Mouse (Mus musculus): ENCODE measurements around the gene Mdh2. TPM values are rescaled to one million over a fixed set of nuclear protein-coding genes. Genes with fewer than 3 reads are reported as not detected.

The Mdh2 gene
- polyA plus RNA-seq, 1 experiment from 2014 or later, result 1,249 TPM

DNA sequence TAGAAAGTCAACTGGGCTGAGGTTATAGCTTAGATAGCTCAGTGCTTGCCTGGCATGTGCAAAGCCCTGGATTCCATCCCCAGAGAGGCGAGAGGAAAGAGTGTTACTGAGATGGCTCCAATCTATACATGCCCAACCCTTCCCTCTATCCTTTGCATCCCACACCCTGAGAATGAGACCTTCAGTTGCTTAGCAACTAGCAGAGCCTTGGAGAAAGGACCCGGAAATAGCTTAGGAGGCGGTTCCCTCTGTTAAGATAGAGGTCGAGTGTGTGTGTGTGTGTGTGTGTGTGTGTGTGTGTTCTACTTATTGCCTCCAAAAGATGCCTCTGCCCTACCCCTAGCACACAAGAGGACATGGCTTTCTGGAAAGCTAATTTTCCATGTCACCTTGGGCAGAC, 54.4 kb downstream of the Mdh2 start:
- ChIA-PET CTCF (no interaction called here), POLR2A (no interaction called here)
- no peak for DNase-seq (ENCODE audit: low read depth, low spot score)

DNA sequence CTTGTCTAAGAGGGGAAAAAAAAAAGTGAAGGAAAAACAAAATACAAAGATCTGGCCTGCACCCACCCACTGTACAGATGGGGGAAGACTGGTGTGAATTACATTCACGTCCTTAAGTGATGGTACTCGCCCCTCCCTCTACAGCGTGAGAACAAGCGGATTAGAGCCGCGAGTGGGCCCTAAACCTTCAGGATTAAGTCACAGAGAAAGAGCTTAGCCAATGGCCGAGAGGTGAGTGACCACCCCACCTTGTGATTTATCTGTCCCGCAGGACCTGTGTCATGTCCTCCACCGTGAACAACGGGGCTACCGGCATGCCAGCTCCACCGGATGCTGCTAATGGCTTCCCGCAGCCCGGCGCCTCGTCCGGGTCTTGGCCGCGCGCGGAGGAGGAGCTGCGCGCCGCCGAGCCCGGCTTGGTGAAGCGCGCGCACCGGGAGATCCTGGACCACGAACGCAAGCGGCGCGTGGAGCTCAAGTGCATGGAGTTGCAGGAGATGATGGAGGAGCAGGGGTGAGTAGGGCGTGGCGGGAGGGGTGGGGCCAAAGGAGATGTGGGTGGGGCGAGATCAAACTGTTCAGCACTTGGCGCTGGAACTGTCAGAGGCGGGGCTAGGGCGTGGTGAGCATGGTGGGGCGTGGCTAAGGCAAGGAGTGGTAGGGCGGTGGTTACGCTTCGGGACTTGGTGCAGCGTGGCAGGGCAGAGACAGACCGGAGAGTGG, 56.6 kb downstream of the Mdh2 start:
- TF ChIP-seq CTCF (IDR thresholded peaks at IDR 0.05), result no peak
- ATAC-seq, result peak; percentile 38
- DNase-seq (ENCODE audit: low read depth, low spot score), result no peak
- ChIA-PET POLR2A (interaction anchor here (0.6 kb wide), 1 partner anchor 58 kb away, joined by 4 read pairs; no protein-coding TSS in a partner anchor), CTCF (no interaction called here)
- H3K27me3 ChIP-seq, result peaks cover 5% of the 10 kb centered on the region
- in situ Hi-C loops (cut with MboI; ENCODE audit: low pct_unique_long_range_greater_than_20kb), result no loop called here

More for the DNA sequence above, 54.4 kb downstream of the Mdh2 start:
- peaks cover 12% of the 10 kb centered on the region for H3K27me3 ChIP-seq
- in situ Hi-C loops (cut with MboI; ENCODE audit: low pct_unique_long_range_greater_than_20kb), result no loop called here
- ATAC-seq, result no peak
- TF ChIP-seq CTCF (IDR thresholded peaks at IDR 0.05), result no peak

DNA sequence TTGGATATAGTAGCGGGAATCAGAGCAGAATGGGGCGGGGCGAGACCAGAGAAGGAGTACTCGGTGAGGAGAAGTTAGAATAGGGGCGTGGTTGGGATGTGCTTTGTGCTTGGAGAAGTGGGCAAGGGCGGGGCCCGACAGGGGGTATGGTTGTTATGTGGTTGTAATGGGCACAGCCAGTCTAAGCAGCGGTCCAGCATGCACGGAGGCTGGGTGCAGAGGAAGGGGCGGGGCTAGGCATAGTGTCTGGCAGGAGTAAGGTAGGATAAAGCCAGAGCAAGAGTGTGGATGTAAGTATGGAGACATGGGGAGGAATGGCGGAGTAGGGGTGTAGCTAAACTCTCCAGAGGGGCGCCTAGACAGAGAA, 57.2 kb downstream of the Mdh2 start:
- TF ChIP-seq CTCF (IDR thresholded peaks at IDR 0.05), result no peak
- peak; percentile 5 for ATAC-seq
- H3K27me3 ChIP-seq, result peaks cover 5% of the 10 kb centered on the region

DNA sequence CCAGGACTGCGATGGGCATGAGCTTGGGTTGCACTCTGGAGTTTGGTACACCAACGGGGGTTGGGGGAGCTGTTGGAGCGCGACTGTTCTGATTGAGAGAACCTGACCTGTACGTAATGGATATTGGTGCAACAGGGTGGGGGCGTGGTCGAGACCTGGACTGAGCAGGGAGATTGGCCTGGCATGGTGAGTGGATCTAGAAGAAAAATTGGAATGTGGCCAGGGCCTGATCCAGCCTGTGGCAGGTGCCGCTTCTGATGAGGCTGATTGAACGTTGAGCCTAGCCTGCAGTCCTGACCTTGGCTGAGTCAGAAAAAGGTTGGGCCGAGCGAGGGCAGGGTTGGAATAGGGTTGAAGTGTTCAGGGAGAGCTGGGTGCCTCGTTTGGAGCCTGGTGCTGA, 57.7 kb downstream of the Mdh2 start:
- TF ChIP-seq CTCF (IDR thresholded peaks at IDR 0.05), result no peak
- ChIA-PET CTCF (no interaction called here), POLR2A (no interaction called here)
- no peak for DNase-seq (ENCODE audit: low read depth, low spot score)
- in situ Hi-C loops (cut with MboI; ENCODE audit: low pct_unique_long_range_greater_than_20kb), result no loop called here
- ATAC-seq, result no peak
- peaks cover 5% of the 10 kb centered on the region for H3K27me3 ChIP-seq

More for the DNA sequence above, 57.2 kb downstream of the Mdh2 start:
- in situ Hi-C loops (cut with MboI; ENCODE audit: low pct_unique_long_range_greater_than_20kb), result no loop called here
- POLR2A ChIA-PET, result no interaction called here
- CTCF ChIA-PET, result no interaction called here
- DNase-seq (ENCODE audit: low read depth, low spot score), result no peak

Other genes with a start within 250 kb of the Mdh2 start
- 74.3 TPM for gene Hip1, start 233.4 kb upstream of the Mdh2 start, polyA plus RNA-seq (2021)
- not detected for gene Ccl26, start 214.9 kb upstream of the Mdh2 start, polyA plus RNA-seq (2021)
- gene Ccl24, start 205.4 kb upstream of the Mdh2 start, polyA plus RNA-seq (2021), result not detected
- 36.7 TPM for gene Rhbdd2, start 145.9 kb upstream of the Mdh2 start, polyA plus RNA-seq (2021)
- gene Por, start 108.4 kb upstream of the Mdh2 start, polyA plus RNA-seq (2021), result 98.3 TPM
- 66.3 TPM for gene Tmem120a, start 34.0 kb upstream of the Mdh2 start, polyA plus RNA-seq (2021)
- 1.5 TPM for gene Styxl1, start 95 bp upstream of the Mdh2 start, polyA plus RNA-seq (2021)
- 0.01 TPM for gene Srrm3, start 28.4 kb downstream of the Mdh2 start, polyA plus RNA-seq (2021)
- 616 TPM for gene Hspb1, start 109.4 kb downstream of the Mdh2 start, polyA plus RNA-seq (2021)
- gene Ywhag, start 156.1 kb downstream of the Mdh2 start, polyA plus RNA-seq (2021), result 237 TPM
- gene Ssc4d, start 196.1 kb downstream of the Mdh2 start, polyA plus RNA-seq (2021), result 2.4 TPM
- 0.04 TPM for gene Zp3, start 201.6 kb downstream of the Mdh2 start, polyA plus RNA-seq (2021)
- 22.2 TPM for gene Dtx2, start 216.3 kb downstream of the Mdh2 start, polyA plus RNA-seq (2021)

Data from Patski (cell line).